Mouse (Mus musculus): ENCODE results near the gene Agxt.

The Agxt gene

GRCm38 (mm10) chr1:93150907-93151661, 16.0 kb downstream of the Agxt start:
- no peak for DNase-seq (ENCODE audit: low spot score in 2 of 2)

- no peak for DNase-seq (ENCODE audit: low spot score in 2 of 2)
These were observed 22.5 kb downstream of the Agxt start for GRCm38 (mm10) chr1:93157566-93157965.

GRCm38 (mm10) chr1:93158916-93159315, 23.9 kb downstream of the Agxt start:
- peak in 1 of 2 experiments; percentile 13 for DNase-seq (ENCODE audit: low spot score in 2 of 2)

GRCm38 (mm10) chr1:93159566-93160500, 24.8 kb downstream of the Agxt start:
- no peak for DNase-seq (ENCODE audit: low spot score in 2 of 2)

- DNase-seq (ENCODE audit: low spot score in 2 of 2), result no peak
These were observed 25.6 kb downstream of the Agxt start, which contains the start of gene 2310007B03Rik for GRCm38 (mm10) chr1:93160501-93161133. TSS of gene 2310007B03Rik (minus strand) at chr1:93160948.

GRCm38 (mm10) chr1:93161350-93161749, 26.3 kb downstream of the Agxt start:
- no peak for DNase-seq (ENCODE audit: low spot score in 2 of 2)

GRCm38 (mm10) chr1:93161921-93162320, 26.9 kb downstream of the Agxt start:
- DNase-seq (ENCODE audit: low spot score in 2 of 2), result no peak

GRCm38 (mm10) chr1:93162588-93162987, 27.5 kb downstream of the Agxt start:
- DNase-seq (ENCODE audit: low spot score in 2 of 2), result no peak

- DNase-seq (ENCODE audit: low spot score in 2 of 2), result no peak
These were observed 30.4 kb downstream of the Agxt start for GRCm38 (mm10) chr1:93165447-93165846.

GRCm38 (mm10) chr1:93166346-93167079, 31.5 kb downstream of the Agxt start:
- no peak for DNase-seq (ENCODE audit: low spot score in 2 of 2)

- DNase-seq (ENCODE audit: low spot score in 2 of 2), result no peak
These were observed 33.3 kb downstream of the Agxt start, which contains the start of gene Crocc2 for GRCm38 (mm10) chr1:93168295-93168775. TSS of gene Crocc2 (plus strand) at chr1:93168725.

- DNase-seq (ENCODE audit: low spot score in 2 of 2), result peak in 1 of 2 experiments; percentile 7
These were observed 38.6 kb downstream of the Agxt start for GRCm38 (mm10) chr1:93173665-93174064.

- DNase-seq (ENCODE audit: low spot score in 2 of 2), result peak; percentile 78 to 79
These were observed 39.4 kb downstream of the Agxt start for GRCm38 (mm10) chr1:93174399-93174798.

GRCm38 (mm10) chr1:93175849-93176248, 40.8 kb downstream of the Agxt start:
- DNase-seq (ENCODE audit: low spot score in 2 of 2), result no peak

- DNase-seq (ENCODE audit: low spot score in 2 of 2), result peak; percentile 38 to 39
These were observed 41.7 kb downstream of the Agxt start for GRCm38 (mm10) chr1:93176525-93177332.

GRCm38 (mm10) chr1:93182281-93182680, 47.2 kb downstream of the Agxt start:
- no peak for DNase-seq (ENCODE audit: low spot score in 2 of 2)

GRCm38 (mm10) chr1:93184071-93184828, 49.2 kb downstream of the Agxt start:
- peak; percentile 18 to 34 for DNase-seq (ENCODE audit: low spot score in 2 of 2)

- no peak for DNase-seq (ENCODE audit: low spot score in 2 of 2)
These were observed 55.8 kb downstream of the Agxt start for GRCm38 (mm10) chr1:93190726-93191305.

- DNase-seq (ENCODE audit: low spot score in 2 of 2), result no peak
These were observed 59.9 kb downstream of the Agxt start for GRCm38 (mm10) chr1:93194961-93195360.
